Mouse (Mus musculus): ENCODE data around the gene Kazald1. TPM values are rescaled to one million over a fixed set of nuclear protein-coding genes. Genes with fewer than 3 reads are reported as not detected.

Kazald1 gene
- polyA plus RNA-seq, 1 experiment from 2014 or later, result 6.4 TPM

- H3K27ac ChIP-seq, result no peak overlapping the region
- peaks cover 54% of the 10 kb centered on the region for H3K27me3 ChIP-seq
- H3K4me1 ChIP-seq, result no peaks in the 10 kb centered on the region
- H3K4me3 ChIP-seq, result no peak overlapping the region
- H3K4me2 ChIP-seq, result no peak overlapping the region
- H3K36me3 ChIP-seq, result no peaks in the 10 kb centered on the region
- no peaks in the 10 kb centered on the region for H3K9me3 ChIP-seq
- no peak for ATAC-seq (ENCODE audit: borderline replicate concordance, extremely low read depth, low FRiP score, low TSS enrichment)
- no peak overlapping the region for H3K9ac ChIP-seq
- WGBS, result 77% methylated on average over 7 of the region's 7 CpGs
Observed at GRCm38 (mm10) chr19:45067758-45068510, 7.1 kb upstream of the Kazald1 start.

GRCm38 (mm10) chr19:45073871-45074542, 1.0 kb upstream of the Kazald1 start:
- Histone ChIP-seq H3K36me3 (no peaks in the 10 kb centered on the region), H3K4me2 (peak overlapping the region; percentile 96), H3K4me3 (peak overlapping the region; percentile 61), H3K4me1 (peaks cover 43% of the 10 kb centered on the region), H3K9ac (peak overlapping the region; percentile 81), H3K27me3 (peaks cover 44% of the 10 kb centered on the region), H3K27ac (peak overlapping the region; percentile 96), H3K9me3 (no peaks in the 10 kb centered on the region)
- WGBS, result 7% methylated on average over 20 of the region's 20 CpGs
- ATAC-seq (ENCODE audit: borderline replicate concordance, extremely low read depth, low FRiP score, low TSS enrichment), result peak; percentile 27; the same call in 1 of the 2 replicates

DNA sequence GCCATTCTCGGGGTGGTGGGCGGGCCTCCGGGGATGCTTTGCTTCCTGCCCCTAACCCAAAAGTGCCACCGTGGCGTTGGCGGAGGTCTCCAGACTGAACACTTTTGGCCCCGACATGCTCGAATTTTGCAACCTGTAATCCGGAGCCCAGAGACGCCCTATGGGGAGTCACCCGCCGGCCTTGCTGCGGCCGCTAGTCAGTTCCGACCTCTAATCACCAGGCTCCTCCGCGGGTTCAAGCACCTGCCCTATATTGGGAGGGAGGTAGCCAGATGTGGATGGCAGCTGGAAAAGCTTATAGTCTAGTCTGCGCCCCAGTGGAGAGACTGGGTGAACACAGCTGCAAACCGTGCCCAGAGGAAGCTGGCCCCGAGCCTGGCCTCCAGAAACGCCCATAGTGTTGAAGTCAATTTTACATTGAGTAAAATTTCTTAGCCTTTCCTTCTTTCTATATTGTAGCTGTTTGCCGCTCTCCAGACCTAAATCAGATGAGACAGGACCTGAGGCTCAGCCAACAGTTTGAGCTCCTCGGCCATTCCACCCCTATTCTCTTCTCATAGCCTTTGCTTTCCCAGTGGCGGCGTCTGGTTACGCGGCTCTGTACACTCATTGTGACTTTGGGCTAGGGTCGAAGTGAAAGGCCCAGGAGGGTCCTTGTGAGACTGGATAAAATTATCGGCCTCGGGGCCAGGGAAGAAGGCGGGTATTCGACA, 438 bp downstream of the Kazald1 start:
- H3K27me3 ChIP-seq, result peaks cover 54% of the 10 kb centered on the region
- ATAC-seq (ENCODE audit: borderline replicate concordance, extremely low read depth, low FRiP score, low TSS enrichment), result peak; percentile 35

DNA sequence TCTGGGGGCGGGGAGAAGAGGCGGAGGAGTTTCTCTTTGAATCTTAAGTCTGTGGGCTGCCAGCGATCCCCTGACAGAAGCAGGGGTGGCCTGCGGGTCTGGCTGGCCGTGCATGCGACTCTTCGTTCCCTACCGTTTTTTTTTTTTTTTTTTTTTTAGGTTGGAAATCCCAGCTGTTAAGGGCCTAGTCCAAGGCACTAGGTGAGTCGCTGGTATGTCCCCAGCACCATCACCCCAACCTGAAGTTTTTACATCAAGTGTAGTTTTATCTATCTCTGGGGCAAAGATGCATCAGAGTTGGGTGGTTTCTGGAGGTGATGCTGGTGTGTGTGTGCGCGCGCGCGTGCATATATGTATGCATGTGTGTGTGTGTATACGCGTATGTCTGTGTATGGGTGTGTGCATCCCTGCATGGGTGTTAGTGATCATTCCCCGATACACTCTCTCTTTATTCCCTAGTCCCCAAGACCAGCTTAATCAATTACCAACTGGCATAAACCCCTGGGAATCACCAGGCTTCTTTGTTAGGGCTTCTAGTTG, 1.1 kb downstream of the Kazald1 start:
- no peak for ATAC-seq (ENCODE audit: borderline replicate concordance, extremely low read depth, low FRiP score, low TSS enrichment)
- no peaks in the 10 kb centered on the region for H3K9me3 ChIP-seq
- WGBS, result 10% methylated on average over 17 of the region's 17 CpGs
- peak overlapping the region; percentile 61 for H3K4me3 ChIP-seq
- peak overlapping the region; percentile 39; the same call in 1 of the 2 replicates for H3K9ac ChIP-seq
- H3K36me3 ChIP-seq, result no peaks in the 10 kb centered on the region
- peaks cover 63% of the 10 kb centered on the region for H3K4me1 ChIP-seq
- H3K27me3 ChIP-seq, result peaks cover 60% of the 10 kb centered on the region
- H3K27ac ChIP-seq, result peak overlapping the region; percentile 45; the same call in 1 of the 2 replicates
- peak overlapping the region; percentile 96 for H3K4me2 ChIP-seq

More for the DNA sequence above, 438 bp downstream of the Kazald1 start:
- H3K4me2 ChIP-seq, result peak overlapping the region; percentile 96
- H3K4me3 ChIP-seq, result peak overlapping the region; percentile 61
- 1% methylated on average over 32 of the region's 32 CpGs for WGBS
- peak overlapping the region; percentile 45 for H3K27ac ChIP-seq
- peak overlapping the region; percentile 81 for H3K9ac ChIP-seq
- H3K9me3 ChIP-seq, result no peaks in the 10 kb centered on the region
- H3K4me1 ChIP-seq, result peaks cover 56% of the 10 kb centered on the region
- no peaks in the 10 kb centered on the region for H3K36me3 ChIP-seq

DNA sequence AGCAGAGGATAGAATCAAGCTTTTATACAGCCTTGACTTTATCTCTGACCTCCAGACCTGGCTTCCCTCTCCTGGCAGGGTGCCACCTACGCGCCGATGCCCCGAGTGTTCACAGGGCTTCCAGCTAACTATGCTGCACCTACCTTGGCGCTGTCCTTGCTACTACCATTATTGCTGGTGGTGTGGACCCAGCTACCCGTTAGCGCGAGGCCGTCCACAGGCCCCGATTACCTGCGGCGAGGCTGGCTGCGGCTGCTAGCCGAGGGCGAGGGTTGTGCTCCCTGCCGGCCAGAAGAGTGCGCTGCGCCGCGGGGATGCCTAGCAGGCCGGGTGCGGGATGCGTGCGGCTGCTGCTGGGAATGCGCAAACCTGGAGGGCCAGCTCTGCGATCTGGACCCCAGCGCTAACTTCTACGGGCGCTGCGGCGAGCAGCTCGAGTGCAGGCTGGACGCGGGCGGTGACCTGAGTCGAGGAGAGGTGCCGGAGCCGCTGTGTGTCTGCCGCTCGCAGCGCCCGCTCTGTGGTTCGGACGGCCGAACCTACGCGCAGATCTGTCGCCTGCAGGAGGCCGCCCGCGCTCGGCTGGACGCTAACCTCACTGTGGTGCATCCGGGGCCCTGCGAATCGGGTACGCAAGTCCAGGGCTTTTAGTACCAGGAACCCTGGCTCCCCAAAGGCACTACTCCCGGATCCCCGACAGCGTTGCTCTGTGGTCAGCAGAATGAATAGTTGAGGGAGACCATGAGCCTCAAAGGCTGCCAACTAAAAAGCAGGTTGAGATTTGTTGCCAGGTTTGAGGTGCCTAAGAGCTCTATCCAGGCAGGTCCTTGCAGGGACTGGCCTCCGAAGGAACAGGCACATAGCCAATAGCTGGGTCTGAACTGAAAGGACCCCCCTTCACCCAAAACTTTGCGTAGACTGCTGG, 1.8 kb downstream of the Kazald1 start:
- Histone ChIP-seq H3K4me3 (peak overlapping the region; percentile 61), H3K9me3 (no peaks in the 10 kb centered on the region), H3K4me1 (peaks cover 64% of the 10 kb centered on the region), H3K36me3 (no peaks in the 10 kb centered on the region), H3K4me2 (peak overlapping the region; percentile 96), H3K27ac (no peak overlapping the region), H3K9ac (peak overlapping the region; percentile 39), H3K27me3 (peaks cover 64% of the 10 kb centered on the region)
- 1% methylated on average over 62 of the region's 62 CpGs for WGBS
- no peak for ATAC-seq (ENCODE audit: borderline replicate concordance, extremely low read depth, low FRiP score, low TSS enrichment)

GRCm38 (mm10) chr19:45077742-45078645, 3.0 kb downstream of the Kazald1 start:
- 0 out of 2 replicates have a peak overlapping the region, but pooled peaks have one; percentile 9 for H3K4me2 ChIP-seq
- no peak overlapping the region for H3K4me3 ChIP-seq
- no peak overlapping the region for H3K27ac ChIP-seq
- H3K9me3 ChIP-seq, result no peaks in the 10 kb centered on the region
- H3K4me1 ChIP-seq, result peaks cover 64% of the 10 kb centered on the region
- no peak for ATAC-seq (ENCODE audit: borderline replicate concordance, extremely low read depth, low FRiP score, low TSS enrichment)
- 8% methylated on average over 20 of the region's 20 CpGs for WGBS
- H3K9ac ChIP-seq, result no peak overlapping the region
- H3K36me3 ChIP-seq, result no peaks in the 10 kb centered on the region
- H3K27me3 ChIP-seq, result peaks cover 76% of the 10 kb centered on the region

- Histone ChIP-seq H3K4me1 (peaks cover 55% of the 10 kb centered on the region), H3K9me3 (no peaks in the 10 kb centered on the region), H3K36me3 (no peaks in the 10 kb centered on the region), H3K27me3 (peaks cover 84% of the 10 kb centered on the region), H3K27ac (peak overlapping the region; percentile 42; the same call in 1 of the 2 replicates), H3K9ac (no peak overlapping the region), H3K4me2 (peak overlapping the region; percentile 77), H3K4me3 (peak overlapping the region; percentile 36)
- 0 out of 2 replicates have a peak, but pooled peaks have one; percentile 5 for ATAC-seq (ENCODE audit: borderline replicate concordance, extremely low read depth, low FRiP score, low TSS enrichment)
- 10% methylated on average over 17 of the region's 17 CpGs for WGBS
Observed at GRCm38 (mm10) chr19:45078971-45079764, 4.1 kb downstream of the Kazald1 start.

- Histone ChIP-seq H3K4me1 (peaks cover 55% of the 10 kb centered on the region), H3K4me3 (peak overlapping the region; percentile 36), H3K9me3 (no peaks in the 10 kb centered on the region), H3K9ac (peak overlapping the region; percentile 44), H3K4me2 (peak overlapping the region; percentile 77), H3K27me3 (peaks cover 92% of the 10 kb centered on the region), H3K36me3 (no peaks in the 10 kb centered on the region), H3K27ac (peak overlapping the region; percentile 42; the same call in 1 of the 2 replicates)
- WGBS, result under 1% methylated on average over 45 of the region's 45 CpGs
- peak; percentile 23 for ATAC-seq (ENCODE audit: borderline replicate concordance, extremely low read depth, low FRiP score, low TSS enrichment)
Observed at GRCm38 (mm10) chr19:45079769-45080515, 4.9 kb downstream of the Kazald1 start.

GRCm38 (mm10) chr19:45080711-45081110, 5.7 kb downstream of the Kazald1 start:
- H3K4me1 ChIP-seq, result peaks cover 50% of the 10 kb centered on the region
- ATAC-seq (ENCODE audit: borderline replicate concordance, extremely low read depth, low FRiP score, low TSS enrichment), result no peak
- WGBS, result 2% methylated on average over 17 of the region's 17 CpGs
- peaks cover 96% of the 10 kb centered on the region for H3K27me3 ChIP-seq
- no peak overlapping the region for H3K9ac ChIP-seq
- no peaks in the 10 kb centered on the region for H3K36me3 ChIP-seq
- H3K4me3 ChIP-seq, result peak overlapping the region; percentile 36
- H3K9me3 ChIP-seq, result no peaks in the 10 kb centered on the region
- H3K4me2 ChIP-seq, result peak overlapping the region; percentile 77
- H3K27ac ChIP-seq, result no peak overlapping the region
